Mouse (Mus musculus) gastrocnemius, adult 8-10 months (tissue): ENCODE data around the gene Slc35c2. TPM values are rescaled to one million over a fixed set of nuclear protein-coding genes. Genes with fewer than 3 reads are reported as not detected.

ENCODE experiments used
- DNase-seq, 2 experiments: peaks; one replicate each; pipeline ENCODE4 v3.0.0; 2022; ENCODE audit warnings: low spot score in 2 of 2
- total RNA-seq, 4 experiments: library from RNA; stranded (reverse); gene quantifications; 2 replicates each; pipeline ENCODE4 v1.2.4; 2022

Gene Slc35c2
- total RNA-seq, 4 experiments from 2014 or later = 20.6 to 26.6 (median 23.2) TPM

DNA sequence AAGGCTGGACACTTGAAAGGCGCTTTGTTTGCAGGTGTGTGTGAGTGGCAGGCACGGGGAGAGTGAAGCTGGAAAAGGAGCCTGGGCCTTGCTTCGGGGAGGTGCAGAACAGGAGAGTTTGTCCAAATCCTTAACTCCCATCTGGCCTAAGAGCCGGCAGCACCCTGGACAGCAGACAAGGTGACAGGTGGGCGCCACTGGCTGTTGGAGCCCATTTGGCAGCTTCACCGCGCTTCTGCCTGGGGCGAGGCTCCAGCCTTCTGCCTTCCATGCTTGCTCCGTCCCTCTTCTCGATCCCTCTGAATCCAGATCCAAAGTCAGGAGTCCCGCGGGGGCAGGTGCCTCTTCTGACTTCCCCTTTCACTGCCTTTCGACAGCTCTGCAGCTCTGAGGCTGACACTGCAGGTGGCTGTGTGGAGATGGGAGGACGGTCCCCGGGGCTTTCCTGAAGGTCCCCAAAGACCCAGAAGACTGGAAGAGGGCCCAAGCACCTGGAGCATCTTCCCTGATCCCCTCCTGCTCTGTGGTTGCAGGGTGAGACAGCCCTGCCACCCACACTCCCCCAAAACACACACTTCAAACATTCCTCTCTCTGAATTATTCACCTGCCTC lies 48.0 kb downstream of the Slc35c2 start:
- DNase-seq = no peak

DNA sequence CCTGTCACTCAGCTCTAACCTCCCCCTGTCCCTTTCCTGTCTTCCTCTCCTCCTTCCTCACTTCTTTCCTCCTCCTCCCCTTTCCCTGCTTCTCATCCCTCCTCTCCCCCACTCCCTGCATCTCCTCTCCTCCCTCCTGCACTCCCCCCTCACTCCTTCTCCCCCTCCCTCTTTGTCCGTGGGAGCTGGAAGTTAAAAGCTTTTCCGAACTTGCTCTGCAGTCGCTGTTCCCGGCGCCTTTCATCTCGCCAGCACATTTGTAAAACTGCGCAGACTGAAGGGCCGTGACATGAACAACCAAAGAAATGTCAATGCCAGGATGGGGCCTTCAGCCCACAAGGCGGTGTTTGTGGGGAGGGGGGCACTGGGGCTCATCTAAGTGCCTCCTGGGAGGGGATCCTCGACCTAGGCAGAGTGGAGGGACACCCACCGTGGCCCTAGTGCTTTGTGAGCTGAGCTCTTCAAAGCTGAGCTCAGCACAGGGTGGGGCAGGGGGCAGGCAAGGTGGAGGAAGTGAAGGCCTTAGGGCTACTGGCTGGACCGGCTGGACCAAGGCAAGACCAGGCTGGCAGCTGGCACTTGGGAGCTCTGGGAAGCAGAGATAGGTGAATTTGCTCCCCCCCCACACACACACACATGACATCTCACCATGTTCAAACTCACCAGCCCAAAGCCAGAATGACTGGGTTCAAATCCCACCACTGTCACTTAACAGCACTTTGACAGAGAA lies 49.1 kb downstream of the Slc35c2 start:
- DNase-seq = no peak

DNA sequence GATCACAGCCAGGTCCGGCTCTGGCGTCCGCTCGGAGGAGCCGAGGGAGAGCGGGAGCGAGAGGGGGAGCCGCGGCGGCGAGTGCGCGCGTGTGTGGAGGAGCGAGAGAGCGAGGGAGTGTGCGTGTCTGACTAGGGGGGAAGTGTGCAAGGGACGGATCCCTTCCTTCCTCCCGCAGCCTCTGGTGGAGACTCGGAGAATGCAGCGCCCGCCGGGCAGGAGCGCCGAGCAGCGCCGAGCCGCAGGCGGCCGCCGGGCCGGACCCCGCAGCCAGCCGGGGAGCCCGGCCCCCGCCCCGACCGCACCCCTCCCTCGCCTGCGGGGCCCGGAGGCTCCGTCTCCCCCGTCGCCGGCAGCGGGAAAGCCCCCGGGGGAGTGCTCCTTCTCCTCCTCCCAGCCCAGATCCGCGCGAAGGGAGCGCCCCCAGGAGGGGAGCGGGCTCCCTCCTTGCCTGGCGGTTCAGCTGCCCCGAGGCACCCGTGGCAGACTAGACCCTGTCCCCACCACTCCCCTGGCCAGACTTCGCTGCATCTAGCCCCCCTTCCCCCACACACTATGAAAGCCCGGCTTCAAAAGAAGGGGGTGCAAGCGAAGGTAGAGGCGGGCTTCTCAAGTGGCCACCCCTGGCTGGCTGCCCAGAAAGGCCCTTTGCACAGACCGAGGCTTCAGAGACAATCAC lies 52.9 kb downstream of the Slc35c2 start, which contains the start of gene Cdh22:
Gene Cdh22, minus strand, starts transcription at position 241 of the 679 bp plus-strand sequence.
- DNase-seq = peak; percentile 12 to 14

DNA sequence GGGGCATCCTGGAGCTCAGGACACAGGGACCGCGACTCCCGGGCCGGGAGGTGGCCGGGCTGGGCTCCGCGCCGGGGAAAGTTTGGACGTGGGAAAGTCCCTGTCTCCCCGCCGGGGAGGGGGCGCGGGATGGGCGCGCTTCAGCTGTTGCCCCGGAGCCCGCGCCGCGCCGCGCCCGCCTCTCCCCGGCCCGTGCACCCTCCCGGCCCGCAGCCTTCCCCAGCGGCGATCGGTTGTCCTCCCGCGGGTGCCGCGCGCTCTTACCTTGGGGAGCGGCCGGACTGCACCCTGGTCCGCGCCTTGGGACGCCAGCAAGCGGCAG lies 53.4 kb downstream of the Slc35c2 start:
- DNase-seq = no peak

DNA sequence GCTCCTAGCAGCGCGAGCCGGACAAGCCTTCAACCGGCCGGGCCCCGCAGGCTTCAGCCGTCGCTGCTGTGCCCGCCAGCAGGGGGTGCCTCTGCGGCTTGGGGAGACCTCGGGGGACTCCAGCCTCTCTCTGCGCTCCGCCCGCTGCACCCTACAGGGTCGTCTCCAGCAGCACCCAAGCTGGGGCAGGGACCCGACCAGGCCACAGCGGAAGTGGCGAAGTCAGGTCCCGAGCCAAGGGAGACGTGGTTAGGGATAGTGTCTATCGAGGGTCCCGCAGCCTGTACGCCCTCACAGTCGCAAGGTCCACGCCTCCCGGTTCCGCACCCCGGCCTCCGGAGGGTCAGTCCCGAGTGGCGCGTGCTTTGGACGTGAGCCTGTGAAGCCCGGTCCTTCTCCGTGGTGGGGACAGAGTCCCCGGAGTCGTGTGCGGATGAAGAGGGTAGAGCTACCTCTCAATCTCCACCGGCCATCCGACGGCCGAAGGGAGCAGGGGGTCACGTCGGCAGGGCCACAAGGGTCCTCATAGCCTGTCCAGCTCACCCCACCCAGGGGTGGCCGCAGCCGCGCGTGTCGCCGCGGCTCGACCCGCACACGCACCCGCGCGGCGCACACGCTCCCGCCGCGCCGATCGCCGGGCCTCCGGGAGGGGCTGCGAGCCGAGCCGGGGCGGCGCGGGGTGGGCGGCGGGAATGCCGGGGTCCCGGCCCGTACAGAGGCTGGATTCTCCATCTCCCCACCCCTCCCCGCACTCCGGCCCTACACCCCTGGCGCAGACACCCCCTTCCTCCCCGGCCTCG lies 54.0 kb downstream of the Slc35c2 start:
- DNase-seq = peak in 1 of 2 experiments; percentile 31

DNA sequence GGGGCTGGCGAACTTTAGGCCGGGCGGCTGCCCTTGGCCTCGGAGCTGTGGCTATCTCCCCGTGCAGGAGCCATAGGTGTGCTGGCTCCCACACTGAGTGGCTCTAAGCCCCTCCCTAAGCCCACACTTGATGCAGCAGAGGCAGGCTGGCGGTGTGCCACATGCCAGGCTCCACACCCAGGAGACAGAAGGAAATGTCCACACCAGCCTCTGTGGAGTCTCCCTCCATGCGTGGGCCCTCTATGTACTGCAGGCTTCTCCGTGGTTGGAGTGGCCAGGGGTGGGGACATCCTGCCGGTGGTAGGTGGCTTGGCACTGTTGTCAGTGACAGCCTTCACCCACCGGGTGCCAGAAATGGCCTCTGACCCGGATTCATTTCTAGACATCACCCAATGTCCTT lies 58.6 kb downstream of the Slc35c2 start:
- no peak for DNase-seq

Other genes with a start within 250 kb of the Slc35c2 start
- under 1 TPM; 0.27 to 0.83 (median 0.55) TPM for gene Cd40, start 232.2 kb downstream of the Slc35c2 start, total RNA-seq
- not detected for gene 1700025C18Rik, start 197.1 kb downstream of the Slc35c2 start, total RNA-seq
- under 1 TPM; 0.68 to 0.99 (median 0.95) TPM for gene Cdh22, start 53.0 kb downstream of the Slc35c2 start, total RNA-seq
- 10 to 100 TPM; 11.0 to 13.2 (median 11.7) TPM for gene Elmo2, start 38.6 kb upstream of the Slc35c2 start, total RNA-seq
- not detected for gene Zfp663, start 80.9 kb upstream of the Slc35c2 start, total RNA-seq
- gene Zfp334, start 100.4 kb upstream of the Slc35c2 start, total RNA-seq = 1 to 10 TPM; 1.9 to 2.4 (median 2.2) TPM
- gene Ocstamp, start 112.5 kb upstream of the Slc35c2 start, total RNA-seq = under 1 TPM in 2 of 4 experiments, not detected in 2; 0.07 to 0.13 TPM
- under 1 TPM in 1 of 4 experiments, not detected in 3; 0.16 TPM for gene Slc13a3, start 185.4 kb upstream of the Slc35c2 start, total RNA-seq
- gene Trp53rka, start 205.5 kb upstream of the Slc35c2 start, total RNA-seq = 10 to 100 TPM in 3 of 4 experiments, 1 to 10 TPM in 1; 9.2 to 11.5 (median 10.4) TPM
- 1 to 10 TPM in 2 of 4 experiments, under 1 TPM in 2; 0.68 to 1.5 (median 1.0) TPM for gene Slc2a10, start 215.9 kb upstream of the Slc35c2 start, total RNA-seq